Comparison of ENCODE assay signal across 27 mouse cellular contexts in the genomic region with DNA sequence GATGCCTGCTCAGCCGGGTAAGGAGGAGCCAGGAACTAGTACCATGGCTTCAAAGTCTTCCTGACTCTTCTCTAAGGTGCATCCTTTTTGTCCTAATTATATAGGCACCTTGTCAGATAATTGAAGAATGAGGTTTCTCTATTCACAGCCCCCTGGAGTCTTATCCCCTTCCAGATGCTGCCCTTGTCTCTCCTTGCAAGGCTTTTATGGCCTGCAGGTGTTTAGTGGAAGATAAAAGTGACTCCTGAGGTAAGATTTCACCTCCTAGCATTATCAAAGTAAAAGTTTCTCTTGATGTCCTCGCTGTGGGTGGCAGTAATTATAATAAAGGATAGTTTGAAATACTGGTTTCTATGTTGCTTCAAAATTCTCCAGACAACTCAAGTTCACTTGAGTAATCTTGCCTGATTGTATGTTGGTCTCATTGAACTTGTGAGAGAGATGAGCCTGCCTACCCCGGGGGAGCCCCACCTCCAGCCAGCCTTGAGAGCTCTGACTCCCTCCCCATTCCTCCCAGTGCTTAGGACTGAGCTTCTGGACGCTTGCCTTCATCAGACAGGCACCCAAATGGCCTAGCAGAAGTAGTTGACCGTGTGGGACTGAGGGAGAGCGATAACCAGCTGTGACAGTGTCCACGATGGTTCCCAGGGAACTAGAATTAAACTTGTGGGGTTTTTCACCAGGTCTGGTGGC. TPM values are rescaled to one million over a fixed set of nuclear protein-coding genes. Genes with fewer than 3 reads are reported as not detected.
DNase-seq lines count a peak whose midpoint lies in the region; ATAC-seq and TF ChIP-seq lines count a peak whose summit lies in the region.
"Had no signal": no experiment of that assay in that cellular context is flagged by ENCODE, and none has a peak within 500 bp of the region (broad histone marks: within the 10 kb centered on the region; RNA-seq: fewer than 3 reads in every experiment).

No protein-coding gene starts in this region.

- H3K36me3 ChIP-seq in limb, embryonic 15.5 days = peaks cover 27% of the 10 kb centered on the region
- H3K36me3 ChIP-seq in limb, embryonic 10.5 days = peaks cover 43% of the 10 kb centered on the region
- H3K36me3 ChIP-seq in liver, embryonic 14.5 days (replicated peaks; ENCODE audit: control insufficient read depth, insufficient read depth, low read depth) = peaks cover 5% of the 10 kb centered on the region; the same call in 1 of the 2 replicates
- H3K36me3 ChIP-seq in lung, postnatal 0 days (ENCODE audit: insufficient read depth, low read length) = no peaks in the 10 kb centered on the region

- 61% methylated on average over 7 of the region's 7 CpGs for WGBS in limb, embryonic 15.5 days
- 72% methylated on average over 7 of the region's 7 CpGs for WGBS in limb, embryonic 10.5 days
- 64% methylated on average over 7 of the region's 7 CpGs for WGBS in liver, embryonic 14.5 days (ENCODE audit: insufficient replicate concordance)
- 75% methylated on average over 7 of the region's 7 CpGs for WGBS in lung, postnatal 0 days

- H3K4me3 ChIP-seq in limb, embryonic 15.5 days = no peak overlapping the region
- H3K4me3 ChIP-seq in limb, embryonic 10.5 days = no peak overlapping the region
- H3K4me3 ChIP-seq in liver, embryonic 14.5 days (ENCODE audit: insufficient read depth in 1 of 2, low read depth in 2 of 2, low read length in 2 of 2) = no peak overlapping the region
- no peak overlapping the region for H3K4me3 ChIP-seq in lung, postnatal 0 days (ENCODE audit: low read depth, low read length)
- H3K4me3 ChIP-seq: embryonic facial prominence, embryonic 15.5 days; forebrain, embryonic 10.5 days; heart, embryonic 13.5 days; megakaryocyte, embryonic 14.5 days; neural tube, embryonic 12.5 days had no signal

- TF ChIP-seq EP300 in liver, embryonic 14.5 days (IDR thresholded peaks at IDR 0.05; ENCODE audit: low read depth) = peak; percentile 79
- TF ChIP-seq EP300 in lung, postnatal 0 days (IDR thresholded peaks at IDR 0.05) = no peak

- no peak for DNase-seq in limb, embryonic 10.5 days (ENCODE audit: low spot score)
- peak; percentile 56 for DNase-seq in c-Kit-positive CD71-positive TER-119-negative erythroid progenitor cells, embryonic 14.5 days (ENCODE audit: low read depth)
- DNase-seq in liver, embryonic 14.5 days (ENCODE audit: low read depth in 3 of 3, low spot score in 3 of 3) = peak; percentile 35 to 64 (median 62)
- no peak for DNase-seq in cerebellum, adult 8-10 months
- no peak for DNase-seq in heart, adult 8-10 months (ENCODE audit: low spot score)
- DNase-seq in lung, postnatal 0 days (ENCODE audit: low spot score) = no peak
- DNase-seq: cerebellum, adult 2 months; gastrocnemius, postnatal 25 days; heart, adult 18-20 months; heart, postnatal 14 days; kidney, postnatal 25 days; left cerebral cortex, postnatal 4 days; lung, adult 18-20 months; midbrain, embryonic 14.5 days; right cerebral cortex, postnatal 14 days; spleen, adult 18-20 months had no signal

- no peak overlapping the region for H3K9ac ChIP-seq in limb, embryonic 15.5 days
- no peak overlapping the region; the same call in none of the 2 replicates for H3K9ac ChIP-seq in liver, embryonic 14.5 days (replicated peaks)
- H3K9ac ChIP-seq in lung, postnatal 0 days (replicated peaks; ENCODE audit: low read depth) = no peak overlapping the region
- H3K9ac ChIP-seq: embryonic facial prominence, embryonic 15.5 days; heart, embryonic 13.5 days; neural tube, embryonic 12.5 days had no signal

- no peak overlapping the region for H3K4me2 ChIP-seq in limb, embryonic 15.5 days
- no peak overlapping the region; the same call in 1 of the 2 replicates for H3K4me2 ChIP-seq in liver, embryonic 14.5 days (ENCODE audit: low read depth)
- H3K4me2 ChIP-seq in lung, postnatal 0 days (replicated peaks; ENCODE audit: low read depth, low read length) = no peak overlapping the region
- H3K4me2 ChIP-seq: embryonic facial prominence, embryonic 15.5 days; heart, embryonic 13.5 days; neural tube, embryonic 12.5 days had no signal

- no peak for TF ChIP-seq CTCF in liver, embryonic 14.5 days (IDR thresholded peaks at IDR 0.05; ENCODE audit: low read depth)
- TF ChIP-seq CTCF in lung, postnatal 0 days (IDR thresholded peaks at IDR 0.05) = no peak

- H3K9me3 ChIP-seq in limb, embryonic 15.5 days = no peaks in the 10 kb centered on the region
- no peaks in the 10 kb centered on the region for H3K9me3 ChIP-seq in limb, embryonic 10.5 days (replicated peaks)
- no peaks in the 10 kb centered on the region for H3K9me3 ChIP-seq in liver, embryonic 14.5 days (ENCODE audit: control insufficient read depth, low read length)
- no peaks in the 10 kb centered on the region for H3K9me3 ChIP-seq in lung, postnatal 0 days (ENCODE audit: low read length)
- H3K9me3 ChIP-seq: embryonic facial prominence, embryonic 15.5 days; forebrain, embryonic 10.5 days; heart, embryonic 13.5 days; megakaryocyte, embryonic 14.5 days; neural tube, embryonic 12.5 days had no signal

- no peaks in the 10 kb centered on the region for H3K4me1 ChIP-seq in limb, embryonic 15.5 days
- H3K4me1 ChIP-seq in limb, embryonic 10.5 days = no peaks in the 10 kb centered on the region
- H3K4me1 ChIP-seq in liver, embryonic 14.5 days (replicated peaks; ENCODE audit: control insufficient read depth in 2 of 2, insufficient read depth in 2 of 2, low read length in 1 of 2) = peaks cover 24 to 35% of the 10 kb centered on the region in 2 experiments
- H3K4me1 ChIP-seq in lung, postnatal 0 days (ENCODE audit: insufficient read depth, low read depth, low read length) = no peaks in the 10 kb centered on the region
- H3K4me1 ChIP-seq: heart, embryonic 13.5 days; neural tube, embryonic 12.5 days had no signal

- H3K27me3 ChIP-seq in limb, embryonic 15.5 days = no peaks in the 10 kb centered on the region
- no peaks in the 10 kb centered on the region for H3K27me3 ChIP-seq in limb, embryonic 10.5 days (ENCODE audit: low read depth, poor library complexity, severe bottlenecking)
- no peaks in the 10 kb centered on the region for H3K27me3 ChIP-seq in liver, embryonic 14.5 days (ENCODE audit: control insufficient read depth, insufficient read depth, low read length)
- H3K27me3 ChIP-seq in lung, postnatal 0 days (replicated peaks; ENCODE audit: insufficient read depth, low read length) = no peaks in the 10 kb centered on the region
- H3K27me3 ChIP-seq: embryonic facial prominence, embryonic 15.5 days; heart, embryonic 13.5 days; neural tube, embryonic 12.5 days had no signal

- ATAC-seq in limb, embryonic 15.5 days (ENCODE audit: insufficient number of reproducible peaks, low FRiP score, low TSS enrichment, low read depth) = no peak
- ATAC-seq in liver, embryonic 14.5 days (ENCODE audit: insufficient read depth) = peak; percentile 42; the same call in 1 of the 2 replicates
- ATAC-seq in lung, postnatal 0 days = no peak
- ATAC-seq: CD4-positive, CD25-positive, alpha-beta regulatory T cell, adult 4 months; forebrain, embryonic 16.5 days; hindbrain, postnatal 0 days; intestine, embryonic 16.5 days had no signal

- H3K27ac ChIP-seq in limb, embryonic 15.5 days = peak overlapping the region; percentile 40
- no peak overlapping the region for H3K27ac ChIP-seq in limb, embryonic 10.5 days
- peak overlapping the region; percentile 48 for H3K27ac ChIP-seq in liver, embryonic 14.5 days
- no peak overlapping the region for H3K27ac ChIP-seq in lung, postnatal 0 days (ENCODE audit: low read length)
- H3K27ac ChIP-seq: embryonic facial prominence, embryonic 15.5 days; forebrain, embryonic 10.5 days; heart, embryonic 13.5 days; hindbrain, postnatal 0 days; neural tube, embryonic 12.5 days had no signal

RNA-seq across cellular contexts. Expression of a gene that starts 7.8 kb away (rescaled TPM):
- polyA plus RNA-seq in limb, embryonic 15.5 days (2015; fragmentation: Nextera tagmentation; extraction: Ambion mirVana) = 13.7 and 15.8 TPM in 2 replicates
- polyA plus RNA-seq in limb, embryonic 10.5 days (2016; fragmentation: Nextera tagmentation; extraction: Ambion mirVana) = 8.4 and 9.0 TPM in 2 replicates
- 0.61 and 0.84 TPM in 2 replicates for polyA plus RNA-seq in liver, embryonic 14.5 days (2012; rRNA removed)
- 0.52 and 0.55 TPM in 2 replicates for polyA plus RNA-seq in liver, embryonic 14.5 days (2014; fragmentation: Nextera tagmentation; extraction: Ambion mirVana)
- total RNA-seq in heart, adult 8-10 months (2022) = 1 to 10 TPM in 1 of 4 experiments, under 1 TPM in 3; 0.44 to 1.0 (median 0.58) TPM
- 3.6 and 4.0 TPM in 2 replicates for polyA plus RNA-seq in lung, postnatal 0 days (2015; fragmentation: Nextera tagmentation; extraction: Ambion mirVana)

RNA-seq across cellular contexts. Expression of a gene that starts 37.4 kb away (rescaled TPM):
- 10.0 and 10.3 TPM in 2 replicates for polyA plus RNA-seq in limb, embryonic 15.5 days (2015; fragmentation: Nextera tagmentation; extraction: Ambion mirVana)
- 5.5 and 5.9 TPM in 2 replicates for polyA plus RNA-seq in limb, embryonic 10.5 days (2016; fragmentation: Nextera tagmentation; extraction: Ambion mirVana)
- 2.7 and 2.9 TPM in 2 replicates for polyA plus RNA-seq in liver, embryonic 14.5 days (2012; rRNA removed)
- polyA plus RNA-seq in liver, embryonic 14.5 days (2014; fragmentation: Nextera tagmentation; extraction: Ambion mirVana) = 2.3 and 2.5 TPM in 2 replicates
- total RNA-seq in heart, adult 8-10 months (2022) = 1 to 10 TPM; 1.8 to 3.5 (median 2.4) TPM
- polyA plus RNA-seq in lung, postnatal 0 days (2015; fragmentation: Nextera tagmentation; extraction: Ambion mirVana) = 3.8 and 4.3 TPM in 2 replicates

RNA-seq across cellular contexts. Expression of a gene that starts 38.5 kb away (rescaled TPM):
- polyA plus RNA-seq in limb, embryonic 15.5 days (2015; fragmentation: Nextera tagmentation; extraction: Ambion mirVana) = not detected in 2 replicates
- not detected in 2 replicates for polyA plus RNA-seq in limb, embryonic 10.5 days (2016; fragmentation: Nextera tagmentation; extraction: Ambion mirVana)
- not detected in 2 replicates for polyA plus RNA-seq in liver, embryonic 14.5 days (2012; rRNA removed)
- polyA plus RNA-seq in liver, embryonic 14.5 days (2014; fragmentation: Nextera tagmentation; extraction: Ambion mirVana) = not detected in 2 replicates
- under 1 TPM in 1 of 4 experiments, not detected in 3; 0.40 TPM for total RNA-seq in heart, adult 8-10 months (2022)
- 26.1 and 27.2 TPM in 2 replicates for polyA plus RNA-seq in lung, postnatal 0 days (2015; fragmentation: Nextera tagmentation; extraction: Ambion mirVana)
- total RNA-seq: gastrocnemius, postnatal 25 days; heart, postnatal 14 days had no signal
- polyA plus RNA-seq: forebrain, embryonic 10.5 days; heart, embryonic 13.5 days; intestine, embryonic 16.5 days; kidney, embryonic 14.5 days; midbrain, embryonic 14.5 days; neural tube, embryonic 12.5 days had no signal

RNA-seq across cellular contexts. Expression of a gene that starts 45.7 kb away (rescaled TPM):
- polyA plus RNA-seq in limb, embryonic 15.5 days (2015; fragmentation: Nextera tagmentation; extraction: Ambion mirVana) = 5.7 and 6.8 TPM in 2 replicates
- 2.5 and 3.5 TPM in 2 replicates for polyA plus RNA-seq in limb, embryonic 10.5 days (2016; fragmentation: Nextera tagmentation; extraction: Ambion mirVana)
- polyA plus RNA-seq in liver, embryonic 14.5 days (2012; rRNA removed) = 1.7 and 2.0 TPM in 2 replicates
- polyA plus RNA-seq in liver, embryonic 14.5 days (2014; fragmentation: Nextera tagmentation; extraction: Ambion mirVana) = 1.1 TPM in 2 replicates
- 1 to 10 TPM; 1.2 to 1.8 (median 1.6) TPM for total RNA-seq in heart, adult 8-10 months (2022)
- polyA plus RNA-seq in lung, postnatal 0 days (2015; fragmentation: Nextera tagmentation; extraction: Ambion mirVana) = 4.0 and 5.0 TPM in 2 replicates

Comparison
In these comparisons a context has a peak if more than half of its experiments do, and no peak if none do; other contexts are left out.
1. H3K27ac ChIP-seq: peak in limb, embryonic 15.5 days (single experiment) and liver, embryonic 14.5 days (single experiment); none in limb, embryonic 10.5 days (single experiment) and lung, postnatal 0 days (single experiment).
2. DNase-seq: peak in c-Kit-positive CD71-positive TER-119-negative erythroid progenitor cells, embryonic 14.5 days (single experiment) and liver, embryonic 14.5 days (3 of 3); none in limb, embryonic 10.5 days (single experiment), cerebellum, adult 8-10 months (single experiment), heart, adult 8-10 months (single experiment) and lung, postnatal 0 days (single experiment).
3. RNA of a gene that starts 38.5 kb away (polyA plus RNA-seq): 26.1 to 27.2 TPM in lung, postnatal 0 days; not detected in limb, embryonic 15.5 days, not detected in liver, embryonic 14.5 days and not detected in limb, embryonic 10.5 days; every median in the first group is over 10 times any median in the second.